Mouse (Mus musculus) brain, embryonic 14.5 days (tissue): ENCODE data around the gene Catsperd.

Experiments
- CTCF ChIP-seq: fragments of 200-500 bp; IDR thresholded peaks from 2 replicates; pipeline ENCODE4 v1.5.1; 2012; ENCODE audit warnings: inconsistent platforms, mild to moderate bottlenecking, moderate library complexity, borderline replicate concordance; ENCODE audit not compliant: insufficient read depth, insufficient read length; ENCODE audit errors: extremely low read depth
- POLR2A ChIP-seq: fragments of 200-500 bp; IDR thresholded peaks from 2 replicates; pipeline ENCODE4 v1.6.1; 2012; ENCODE audit warnings: mild to moderate bottlenecking, inconsistent platforms, borderline replicate concordance; ENCODE audit not compliant: poor library complexity, insufficient read depth, insufficient read length, severe bottlenecking; ENCODE audit errors: extremely low read depth

- no peak for TF ChIP-seq POLR2A
- no peak for TF ChIP-seq CTCF
Observed at GRCm38 (mm10) chr17:56634023-56634422, 6.1 kb downstream of the Catsperd start.
